Mouse (Mus musculus): ENCODE measurements around the gene 9530003J23Rik. TPM values are rescaled to one million over a fixed set of nuclear protein-coding genes. Genes with fewer than 3 reads are reported as not detected.
"Not testable (repeated sequence)": the region's sequence is repeated elsewhere in the genome, so short reads cannot be mapped to it uniquely, and the experiment has no call there.

Gene 9530003J23Rik
- total RNA-seq (2014; rRNA removed) (not detected in 2 replicates), polyA plus RNA-seq (2015; fragmentation: Nextera tagmentation; extraction: Ambion mirVana) (not detected in 2 replicates)

- Histone ChIP-seq H3K36me3 (ENCODE audit: insufficient read depth, low read length) (no peaks in the 10 kb centered on the region), H3K27me3 (ENCODE audit: insufficient read depth, low read length) (no peaks in the 10 kb centered on the region), H3K4me2 (ENCODE audit: low read depth, low read length) (no peak within 1 kb of the TSS), H3K27ac (no peak within 1 kb of the TSS), H3K4me3 (ENCODE audit: low read length) (no peak within 1 kb of the TSS), H3K9ac (replicated peaks; ENCODE audit: low read length) (no peak within 1 kb of the TSS), H3K9me3 (ENCODE audit: low read length) (no peaks in the 10 kb centered on the region), H3K4me1 (ENCODE audit: insufficient read depth, low read length) (no peaks in the 10 kb centered on the region)
- ATAC-seq: no peak
- 89% methylated on average over 12 of the region's 12 CpGs for WGBS
- no peak for DNase-seq (ENCODE audit: low spot score)
- TF ChIP-seq CTCF (IDR thresholded peaks at IDR 0.05; ENCODE audit: low read depth): no peak
Measured at GRCm38 (mm10) chr10:117238603-117239002, at the start of gene 9530003J23Rik. TSS of gene 9530003J23Rik (minus strand) at chr10:117238703.

DNA sequence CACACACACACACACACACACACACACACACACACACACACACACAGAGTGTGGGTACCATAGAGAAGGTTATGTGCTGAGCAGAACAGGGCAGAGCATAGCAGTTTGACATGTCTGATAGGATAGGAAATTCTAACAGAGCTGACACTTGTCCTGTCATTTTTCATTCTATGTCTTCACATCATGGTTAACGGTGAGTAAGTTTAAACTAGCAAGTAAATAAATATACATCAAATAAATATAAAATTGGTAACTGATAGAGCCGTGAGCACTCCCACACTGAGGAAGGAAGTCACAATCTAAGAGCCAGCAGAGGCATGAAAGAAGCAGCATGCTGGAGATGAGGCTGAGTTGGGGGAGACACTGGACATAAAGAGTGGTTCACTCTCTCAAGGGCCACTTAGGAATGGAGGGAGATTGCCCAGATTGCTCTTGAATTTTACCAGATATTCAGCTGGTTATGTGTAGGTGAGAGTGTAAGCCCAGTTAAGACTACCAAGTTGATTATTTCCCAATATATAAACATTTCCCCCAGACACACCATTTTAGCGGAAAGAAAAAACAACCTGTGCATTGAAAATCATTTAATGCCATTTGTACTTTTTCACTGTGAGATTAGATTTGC lies 48.8 kb upstream of the 9530003J23Rik start:
- H3K4me1 ChIP-seq (ENCODE audit: insufficient read depth, low read length): no peaks in the 10 kb centered on the region
- no peak for TF ChIP-seq CTCF (IDR thresholded peaks at IDR 0.05; ENCODE audit: low read depth)
- ATAC-seq: no peak
- no peaks in the 10 kb centered on the region for H3K36me3 ChIP-seq (ENCODE audit: insufficient read depth, low read length)
- no peaks in the 10 kb centered on the region for H3K9me3 ChIP-seq (ENCODE audit: low read length)
- no peak overlapping the region for H3K27ac ChIP-seq
- no peaks in the 10 kb centered on the region for H3K27me3 ChIP-seq (ENCODE audit: insufficient read depth, low read length)
- no peak for DNase-seq (ENCODE audit: low spot score)
- H3K4me3 ChIP-seq (ENCODE audit: low read length): no peak overlapping the region
- WGBS: 89% methylated on average over 3 of the region's 3 CpGs
- no peak overlapping the region for H3K9ac ChIP-seq (replicated peaks; ENCODE audit: low read length)
- H3K4me2 ChIP-seq (ENCODE audit: low read depth, low read length): no peak overlapping the region

DNA sequence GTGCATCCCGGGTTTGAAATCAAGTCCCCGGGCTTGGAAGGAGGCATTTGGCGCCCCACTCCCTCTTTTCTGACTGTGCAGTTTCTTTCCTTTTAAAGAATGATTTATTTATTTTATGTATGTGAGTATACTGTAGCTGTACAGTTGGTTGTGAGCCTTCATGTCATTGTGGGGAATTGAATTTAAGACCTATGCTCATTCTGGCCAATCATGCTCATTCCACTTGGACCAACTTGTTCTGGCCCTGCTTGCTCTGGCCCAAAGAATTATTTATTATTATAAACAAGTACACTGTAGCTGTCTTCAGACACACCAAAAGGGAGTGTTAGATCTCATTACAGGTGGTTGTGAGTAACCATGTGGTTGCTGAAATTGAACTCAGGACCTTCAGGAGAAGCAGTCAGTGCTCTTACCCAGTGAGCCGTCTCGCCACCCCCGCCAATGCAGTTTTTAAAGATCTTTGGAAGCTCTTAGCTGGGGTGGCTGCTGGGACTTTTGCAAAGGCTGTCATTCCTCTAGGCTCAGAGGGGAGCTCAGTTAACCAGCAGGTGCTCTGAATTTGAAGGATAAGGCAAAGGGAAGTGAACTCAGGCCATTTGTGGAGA lies 48.0 kb upstream of the 9530003J23Rik start:
- DNase-seq (ENCODE audit: low spot score): no peak
- 93% methylated on average over 6 of the region's 6 CpGs for WGBS
- Histone ChIP-seq H3K9ac (replicated peaks; ENCODE audit: low read length) (no peak overlapping the region), H3K27me3 (ENCODE audit: insufficient read depth, low read length) (no peaks in the 10 kb centered on the region), H3K36me3 (ENCODE audit: insufficient read depth, low read length) (no peaks in the 10 kb centered on the region), H3K4me1 (ENCODE audit: insufficient read depth, low read length) (no peaks in the 10 kb centered on the region), H3K9me3 (ENCODE audit: low read length) (no peaks in the 10 kb centered on the region), H3K4me2 (ENCODE audit: low read depth, low read length) (no peak overlapping the region), H3K4me3 (ENCODE audit: low read length) (no peak overlapping the region), H3K27ac (no peak overlapping the region)
- ATAC-seq: no peak
- TF ChIP-seq CTCF (IDR thresholded peaks at IDR 0.05; ENCODE audit: low read depth): no peak

GRCm38 (mm10) chr10:117285584-117285983 lies 47.1 kb upstream of the 9530003J23Rik start:
- not testable (repeated sequence) for H3K4me1 ChIP-seq (ENCODE audit: insufficient read depth, low read length); DNase-seq (ENCODE audit: low spot score); ATAC-seq; H3K9ac ChIP-seq (replicated peaks; ENCODE audit: low read length); H3K27ac ChIP-seq; H3K4me3 ChIP-seq (ENCODE audit: low read length); H3K27me3 ChIP-seq (ENCODE audit: insufficient read depth, low read length); H3K36me3 ChIP-seq (ENCODE audit: insufficient read depth, low read length); H3K4me2 ChIP-seq (ENCODE audit: low read depth, low read length); H3K9me3 ChIP-seq (ENCODE audit: low read length)
- WGBS: 77% methylated on average over 3 of the region's 7 CpGs

GRCm38 (mm10) chr10:117284578-117285520 lies 46.3 kb upstream of the 9530003J23Rik start:
- H3K4me1 ChIP-seq (ENCODE audit: insufficient read depth, low read length): no peaks in the 10 kb centered on the region
- no peak overlapping the region for H3K9ac ChIP-seq (replicated peaks; ENCODE audit: low read length)
- H3K4me3 ChIP-seq (ENCODE audit: low read length): no peak overlapping the region
- H3K27ac ChIP-seq: no peak overlapping the region
- no peak for TF ChIP-seq CTCF (IDR thresholded peaks at IDR 0.05; ENCODE audit: low read depth)
- DNase-seq (ENCODE audit: low spot score) (no peak), ATAC-seq (no peak)
- no peaks in the 10 kb centered on the region for H3K9me3 ChIP-seq (ENCODE audit: low read length)
- no peak overlapping the region for H3K4me2 ChIP-seq (ENCODE audit: low read depth, low read length)
- WGBS: 91% methylated on average over 10 of the region's 10 CpGs
- H3K27me3 ChIP-seq (ENCODE audit: insufficient read depth, low read length): no peaks in the 10 kb centered on the region
- no peaks in the 10 kb centered on the region for H3K36me3 ChIP-seq (ENCODE audit: insufficient read depth, low read length)

GRCm38 (mm10) chr10:117283871-117284577 lies 45.5 kb upstream of the 9530003J23Rik start:
- Histone ChIP-seq H3K36me3 (ENCODE audit: insufficient read depth, low read length) (no peaks in the 10 kb centered on the region), H3K4me2 (ENCODE audit: low read depth, low read length) (no peak overlapping the region), H3K4me3 (ENCODE audit: low read length) (no peak overlapping the region), H3K9me3 (ENCODE audit: low read length) (no peaks in the 10 kb centered on the region), H3K9ac (replicated peaks; ENCODE audit: low read length) (no peak overlapping the region), H3K4me1 (ENCODE audit: insufficient read depth, low read length) (no peaks in the 10 kb centered on the region), H3K27me3 (ENCODE audit: insufficient read depth, low read length) (no peaks in the 10 kb centered on the region), H3K27ac (no peak overlapping the region)
- no peak for TF ChIP-seq CTCF (IDR thresholded peaks at IDR 0.05; ENCODE audit: low read depth)
- 83% methylated on average over 7 of the region's 7 CpGs for WGBS
- DNase-seq (ENCODE audit: low spot score) (no peak), ATAC-seq (no peak)

DNA sequence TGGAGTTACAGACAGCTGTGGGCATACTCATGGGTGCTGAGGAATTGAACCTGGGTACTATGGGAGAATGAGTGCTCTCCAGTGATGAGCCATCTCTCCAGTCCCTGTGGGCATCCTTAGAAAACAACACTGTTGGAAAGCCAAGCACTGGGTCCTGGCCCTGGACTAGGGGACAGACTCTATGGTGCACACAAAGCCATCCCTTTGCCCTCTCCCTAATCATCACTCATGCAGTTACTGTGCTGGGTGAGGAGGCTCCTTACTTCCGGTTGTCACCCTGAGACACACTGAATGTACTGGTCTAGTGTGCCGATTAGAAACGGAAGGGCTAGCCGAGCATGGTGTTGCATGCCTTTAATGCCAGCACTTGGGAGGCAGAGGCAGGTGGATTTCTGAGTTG lies 44.7 kb upstream of the 9530003J23Rik start:
- WGBS: 89% methylated on average over 4 of the region's 4 CpGs
- not testable (repeated sequence) for H3K4me2 ChIP-seq (ENCODE audit: low read depth, low read length); ATAC-seq

More for the DNA sequence above, 44.7 kb upstream of the 9530003J23Rik start:
- not testable (repeated sequence) for H3K27me3 ChIP-seq (ENCODE audit: insufficient read depth, low read length); H3K9me3 ChIP-seq (ENCODE audit: low read length); H3K36me3 ChIP-seq (ENCODE audit: insufficient read depth, low read length); H3K4me3 ChIP-seq (ENCODE audit: low read length); H3K27ac ChIP-seq; H3K4me1 ChIP-seq (ENCODE audit: insufficient read depth, low read length); H3K9ac ChIP-seq (replicated peaks; ENCODE audit: low read length); DNase-seq (ENCODE audit: low spot score)

Measured in hindbrain, postnatal 0 days (tissue).